Mouse (Mus musculus): ENCODE measurements around the gene Gm49342.
A peak's percentile ranks its signal among the peaks of the same experiment; 100 is the strongest.
"Not testable (repeated sequence)": the region's sequence is repeated elsewhere in the genome, so short reads cannot be mapped to it uniquely, and the experiment has no call there.

The Gm49342 gene

DNA sequence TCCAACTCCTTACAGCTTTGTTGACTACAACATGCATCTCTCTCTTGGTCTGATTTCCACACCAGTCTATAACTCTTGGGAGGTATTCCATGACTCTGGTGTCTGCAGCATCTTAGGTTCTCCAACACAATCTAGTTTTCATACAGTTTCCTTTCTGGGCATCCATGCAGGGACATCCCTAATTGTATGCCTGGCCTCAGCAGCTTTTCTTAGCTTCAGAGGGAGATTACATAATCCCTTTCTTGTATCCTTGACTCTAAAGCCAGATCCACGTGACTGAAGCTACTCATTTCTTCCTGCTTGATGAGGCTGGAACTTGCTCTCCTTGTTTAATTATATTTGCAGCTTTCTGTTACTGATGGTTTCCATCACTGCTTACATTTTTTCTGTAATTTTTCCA, 7.7 kb upstream of the Gm49342 start:
- DNase-seq (ENCODE audit: low spot score) = no peak

DNA sequence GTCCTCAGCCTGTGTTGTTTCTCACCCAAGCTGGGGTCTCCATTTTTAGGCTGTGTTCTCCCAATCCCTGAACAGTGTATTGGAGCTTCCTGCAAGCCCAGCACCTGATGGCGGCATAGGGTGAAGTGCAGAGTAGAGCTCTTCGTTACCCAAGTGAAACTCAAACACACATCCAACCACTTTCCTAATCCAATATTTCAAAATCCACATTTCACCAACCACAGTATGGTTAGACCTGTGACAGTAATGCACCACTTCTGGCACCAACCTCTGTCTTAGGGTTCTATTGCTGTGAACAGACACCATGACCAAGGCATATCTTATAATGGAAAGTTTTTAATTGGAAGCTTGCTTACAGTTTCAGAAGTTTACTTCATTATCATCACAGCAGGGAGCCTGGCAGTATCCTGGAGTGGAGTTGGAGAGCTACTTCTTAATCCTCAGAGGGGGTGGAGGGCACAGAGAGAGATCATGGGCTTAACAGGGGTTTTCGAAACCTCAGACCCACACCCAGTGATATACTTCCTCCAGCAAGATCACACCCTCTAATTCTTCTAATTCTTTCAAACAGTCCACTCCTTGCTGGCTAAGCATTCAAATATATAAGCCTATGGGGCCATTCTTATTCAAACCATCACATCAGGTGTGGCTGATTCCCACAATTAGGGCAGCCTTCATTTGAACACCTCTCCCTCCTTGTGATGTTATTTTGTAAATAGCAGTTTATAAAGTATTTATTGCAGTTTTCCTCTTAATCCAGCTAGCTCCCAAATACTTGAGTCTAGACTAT, 6.0 kb upstream of the Gm49342 start:
- DNase-seq (ENCODE audit: low spot score) = no peak

- no peak for DNase-seq (ENCODE audit: low spot score)
Observed at GRCm38 (mm10) chr14:50938940-50939339, 5.4 kb upstream of the Gm49342 start.

- not testable (repeated sequence) for DNase-seq (ENCODE audit: low spot score)
Observed at GRCm38 (mm10) chr14:50944668-50945033, 334 bp downstream of the Gm49342 start.

GRCm38 (mm10) chr14:50945081-50945480, 764 bp downstream of the Gm49342 start:
- not testable (repeated sequence) for DNase-seq (ENCODE audit: low spot score)

DNA sequence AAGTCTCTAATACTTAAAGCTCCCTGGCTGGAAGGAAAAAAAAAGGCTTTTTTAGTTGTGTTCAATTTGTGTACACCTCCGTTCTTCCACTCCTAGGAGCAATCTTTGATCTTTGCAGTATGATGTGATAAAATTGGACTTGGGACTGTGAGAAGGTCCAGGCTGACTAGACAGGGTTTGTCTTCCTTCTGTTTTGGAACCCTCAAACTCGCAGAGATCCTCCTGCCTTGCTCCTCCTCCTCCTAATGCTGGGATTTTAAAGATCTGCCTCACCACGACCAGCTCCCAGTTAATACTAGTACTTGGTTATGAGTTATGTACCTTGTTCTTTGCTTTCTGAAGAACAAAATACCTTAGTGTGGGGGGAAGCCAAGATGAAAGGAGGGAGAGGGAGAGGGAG, 1.2 kb downstream of the Gm49342 start:
- not testable (repeated sequence) for DNase-seq (ENCODE audit: low spot score)

GRCm38 (mm10) chr14:50955487-50955886, 11.2 kb downstream of the Gm49342 start:
- DNase-seq (ENCODE audit: low spot score) = no peak

DNA sequence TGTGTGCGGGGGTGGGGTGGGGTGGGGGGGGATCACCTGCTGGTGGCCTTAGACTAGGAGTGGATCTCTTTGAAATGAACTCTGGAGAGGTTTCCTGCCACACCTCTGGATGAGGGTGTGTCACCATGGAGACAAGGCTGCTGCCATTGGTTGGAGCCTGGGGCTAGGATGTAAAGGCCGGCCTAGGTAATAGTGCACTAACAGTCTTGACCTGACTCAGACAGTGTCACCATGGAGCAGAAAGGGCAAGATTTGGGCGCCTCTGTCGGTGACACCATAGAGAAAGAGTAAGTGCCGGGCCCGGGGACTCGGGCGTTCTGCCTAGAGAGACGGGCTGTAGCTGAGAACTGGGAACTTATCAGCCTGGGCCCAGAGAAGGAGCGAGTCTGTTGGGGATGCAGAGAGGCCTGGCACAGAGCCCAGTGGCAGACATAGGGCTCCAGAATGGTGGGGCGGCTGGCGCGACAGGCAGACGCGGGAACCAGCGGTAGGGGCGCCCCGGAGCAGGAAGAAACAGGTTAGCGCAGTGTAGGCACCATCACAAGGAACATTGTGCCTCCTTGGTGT, 11.7 kb downstream of the Gm49342 start, which contains the start of gene Pnp2:
Gene Pnp2 (plus strand): TSS at position 51 of the 567 bp plus-strand sequence.
- peak; percentile 33 for DNase-seq (ENCODE audit: low spot score)

- DNase-seq (ENCODE audit: low spot score) = not testable (repeated sequence)
Observed at GRCm38 (mm10) chr14:50956724-50957123, 12.4 kb downstream of the Gm49342 start.

GRCm38 (mm10) chr14:50957146-50957545, 12.8 kb downstream of the Gm49342 start:
- not testable (repeated sequence) for DNase-seq (ENCODE audit: low spot score)

- DNase-seq (ENCODE audit: low spot score) = not testable (repeated sequence)
Observed at GRCm38 (mm10) chr14:50958289-50958995, 14.1 kb downstream of the Gm49342 start.

DNA sequence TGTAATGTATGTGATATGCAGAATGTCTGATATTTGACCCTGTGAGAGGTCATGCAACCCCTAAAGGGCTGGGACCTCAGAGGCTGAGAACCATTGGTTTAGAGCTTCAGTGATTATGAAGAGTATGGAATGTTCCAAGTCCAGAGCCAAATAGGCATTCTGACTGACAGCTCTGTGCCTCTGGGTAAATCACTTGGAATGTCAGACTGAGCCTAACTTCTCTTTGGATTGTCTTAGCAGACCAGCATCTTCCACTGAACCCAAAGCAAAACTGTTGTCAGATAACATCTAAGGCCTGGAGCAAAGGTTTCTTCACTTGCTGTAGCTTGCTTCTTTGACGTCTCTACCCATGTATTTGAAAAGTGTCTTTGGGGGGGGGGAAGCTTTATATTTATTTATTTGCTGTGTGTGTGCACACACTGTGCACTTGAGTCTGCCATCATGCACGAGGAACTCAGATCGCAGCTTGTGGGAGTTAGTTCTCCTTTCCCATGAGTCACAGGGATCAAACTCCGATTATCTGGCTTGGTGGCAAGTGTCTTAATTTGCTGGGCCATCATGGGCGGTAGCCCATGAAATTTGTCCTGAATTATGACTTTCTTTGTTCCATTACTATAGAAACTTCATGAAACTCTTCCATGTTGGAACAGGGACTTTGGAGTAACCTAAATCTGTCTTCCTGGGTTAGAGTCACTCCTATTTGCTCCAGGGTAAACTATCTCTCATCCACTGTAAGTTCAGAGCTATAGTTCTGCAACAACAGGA, 24.1 kb downstream of the Gm49342 start:
- DNase-seq (ENCODE audit: low spot score) = no peak

- DNase-seq (ENCODE audit: low spot score) = no peak
Observed at GRCm38 (mm10) chr14:50969041-50969440, 24.7 kb downstream of the Gm49342 start.

GRCm38 (mm10) chr14:50969558-50970544, 25.5 kb downstream of the Gm49342 start:
- peak; percentile 29 for DNase-seq (ENCODE audit: low spot score)

DNA sequence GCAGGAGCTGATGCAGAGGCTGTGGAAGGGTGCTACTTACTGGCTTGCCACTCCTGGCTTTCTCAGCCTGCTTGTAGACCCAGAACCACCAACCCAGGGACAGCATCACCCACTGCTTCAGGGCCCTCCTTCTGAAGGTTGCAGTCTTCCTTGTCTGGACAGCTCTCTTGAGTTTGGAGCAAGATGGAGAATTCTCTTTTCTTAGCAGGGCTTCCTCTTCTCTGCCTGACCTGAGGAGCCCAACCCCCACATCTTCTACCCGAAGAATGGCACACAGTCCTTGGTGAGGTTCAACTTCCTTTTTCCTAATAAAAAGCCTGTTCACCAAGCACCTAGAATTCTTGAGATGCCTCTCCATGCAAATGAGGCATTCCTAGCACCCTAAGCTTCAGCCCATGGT, 26.5 kb downstream of the Gm49342 start:
- DNase-seq (ENCODE audit: low spot score) = no peak

GRCm38 (mm10) chr14:50973054-50973453, 28.7 kb downstream of the Gm49342 start:
- not testable (repeated sequence) for DNase-seq (ENCODE audit: low spot score)

DNA sequence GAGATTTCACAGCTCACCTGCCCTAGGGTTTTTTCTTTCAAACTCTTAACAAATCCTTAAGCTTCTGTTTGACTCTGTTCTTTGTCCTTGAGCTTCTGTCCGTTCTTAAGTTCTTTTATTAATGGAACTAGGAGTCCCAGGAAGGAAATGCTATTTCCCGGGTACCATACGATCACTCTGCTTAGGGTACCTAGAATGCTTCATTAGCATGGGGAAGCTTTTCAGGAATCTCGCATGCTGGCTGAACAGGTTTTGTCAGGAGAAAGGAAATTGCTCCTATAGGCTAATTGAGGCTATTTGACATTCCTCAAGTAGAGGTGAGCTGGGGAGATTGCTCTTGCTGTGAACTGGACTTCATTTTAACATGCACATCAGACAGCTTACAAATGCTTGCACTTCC, 29.4 kb downstream of the Gm49342 start:
- no peak for DNase-seq (ENCODE audit: low spot score)

DNA sequence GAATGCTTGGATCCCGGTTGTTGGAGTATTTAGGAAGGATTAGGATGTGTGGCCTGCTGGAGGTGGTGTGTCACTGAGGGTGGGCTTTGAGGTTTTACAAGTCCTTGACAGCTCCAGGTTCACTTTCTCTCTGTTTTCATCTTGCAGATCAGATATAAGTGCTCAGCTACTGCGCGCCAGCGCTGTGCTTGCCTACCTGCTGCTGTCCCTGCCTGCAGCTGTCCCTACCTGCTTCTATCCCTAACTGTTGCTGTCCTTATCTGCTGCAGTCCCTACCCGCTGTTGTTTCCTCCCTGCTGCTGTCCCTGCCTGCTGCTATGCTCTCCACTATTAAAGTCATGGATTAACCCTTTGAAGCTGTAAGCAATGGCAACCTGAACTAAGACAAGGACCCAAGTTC, 30.7 kb downstream of the Gm49342 start:
- DNase-seq (ENCODE audit: low spot score) = no peak

DNA sequence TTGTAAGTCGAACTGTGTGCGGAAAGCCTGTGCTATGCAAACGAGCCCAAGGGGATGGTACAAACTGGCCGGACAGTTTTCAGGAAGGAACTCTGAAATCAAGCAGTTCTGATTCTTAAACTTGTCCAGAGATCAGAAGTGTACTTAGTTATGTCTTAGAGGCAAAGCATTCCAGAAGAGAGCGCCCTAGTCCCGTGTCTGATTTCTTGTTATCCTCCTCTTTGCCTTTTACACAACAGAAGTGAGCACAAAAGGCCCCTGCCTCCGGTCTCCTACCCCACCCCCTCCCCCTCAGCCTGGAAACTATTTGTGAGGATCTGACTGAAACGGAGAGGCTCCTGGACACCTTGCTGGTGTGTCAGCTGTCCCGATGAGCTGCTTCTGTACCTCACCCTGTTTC, 32.4 kb downstream of the Gm49342 start:
- DNase-seq (ENCODE audit: low spot score) = no peak

- not testable (repeated sequence) for DNase-seq (ENCODE audit: low spot score)
Observed at GRCm38 (mm10) chr14:50978451-50978850, 34.1 kb downstream of the Gm49342 start.

- no peak for DNase-seq (ENCODE audit: low spot score)
Observed at GRCm38 (mm10) chr14:50979631-50980030, 35.3 kb downstream of the Gm49342 start.
